10 mouse cellular contexts compared by ENCODE assay signal in genomic region chr9:44510872-44511601, GRCm38 (mm10). TPM values are rescaled to one million over a fixed set of nuclear protein-coding genes. Genes with fewer than 3 reads are reported as not detected.
DNase-seq lines count a peak whose midpoint lies in the region; ATAC-seq and TF ChIP-seq lines count a peak whose summit lies in the region.
"Had no signal": no experiment of that assay in that cellular context is flagged by ENCODE, and none has a peak within 500 bp of the region (broad histone marks: within the 10 kb centered on the region; RNA-seq: fewer than 3 reads in every experiment).

No protein-coding gene starts in this region.

- H3K36me3 ChIP-seq in E14TG2a.4 (ENCODE audit: insufficient read depth, low read length): peaks cover 8% of the 10 kb centered on the region; the same call in 1 of the 2 replicates
- H3K36me3 ChIP-seq in heart, postnatal 0 days (replicated peaks; ENCODE audit: control insufficient read depth, insufficient read depth, low read length): peaks cover 29% of the 10 kb centered on the region
- H3K36me3 ChIP-seq in liver, embryonic 16.5 days (ENCODE audit: control insufficient read depth, insufficient read depth): no peaks in the 10 kb centered on the region

- H3K4me1 ChIP-seq in E14TG2a.4 (replicated peaks; ENCODE audit: low read depth, low read length): peaks cover 69% of the 10 kb centered on the region
- peaks cover 40% of the 10 kb centered on the region for H3K4me1 ChIP-seq in heart, postnatal 0 days (ENCODE audit: control insufficient read depth, insufficient read depth)
- peaks cover 32% of the 10 kb centered on the region for H3K4me1 ChIP-seq in liver, embryonic 16.5 days (ENCODE audit: control insufficient read depth, low read depth, low read length)

- H3K27me3 ChIP-seq in E14TG2a.4 (ENCODE audit: insufficient read depth, low read length): peaks cover 11% of the 10 kb centered on the region
- no peaks in the 10 kb centered on the region for H3K27me3 ChIP-seq in heart, postnatal 0 days (ENCODE audit: control insufficient read depth, insufficient read depth, low read length)
- no peaks in the 10 kb centered on the region for H3K27me3 ChIP-seq in liver, embryonic 16.5 days (ENCODE audit: control insufficient read depth, insufficient read depth, low read depth, low read length)

- WGBS in heart, postnatal 0 days: 43% methylated on average over 5 of the region's 5 CpGs
- 50% methylated on average over 5 of the region's 5 CpGs for whole genome bisulfite sequencing in liver, embryonic 16.5 days (ENCODE audit: insufficient replicate concordance)

- peak overlapping the region; percentile 63 for H3K27ac ChIP-seq in layer of hippocampus, adult 2 months
- peak overlapping the region; percentile 87 for H3K27ac ChIP-seq in heart, postnatal 0 days (ENCODE audit: low read depth)
- H3K27ac ChIP-seq in liver, embryonic 16.5 days (ENCODE audit: low read length): 0 out of 2 replicates have a peak overlapping the region, but pooled peaks have one; percentile 8
- H3K27ac ChIP-seq: neural tube, embryonic 12.5 days had no signal

- TF ChIP-seq CTCF in layer of hippocampus, adult 2 months (conservative IDR thresholded peaks at IDR 0.05): no peak
- TF ChIP-seq CTCF in E14TG2a.4 (conservative IDR thresholded peaks at IDR 0.05; ENCODE audit: low read length): no peak
- TF ChIP-seq CTCF in heart, postnatal 0 days (IDR thresholded peaks at IDR 0.05; ENCODE audit: low read depth): no peak

- H3K4me2 ChIP-seq in heart, postnatal 0 days (ENCODE audit: low read depth, low read length): peak overlapping the region; percentile 85
- H3K4me2 ChIP-seq in liver, embryonic 16.5 days (ENCODE audit: low read depth, low read length): no peak overlapping the region

- peaks cover 8% of the 10 kb centered on the region for H3K9me3 ChIP-seq in E14TG2a.4 (ENCODE audit: low read length)
- no peaks in the 10 kb centered on the region for H3K9me3 ChIP-seq in heart, postnatal 0 days (replicated peaks; ENCODE audit: control insufficient read depth, low read length)
- H3K9me3 ChIP-seq in liver, embryonic 16.5 days (replicated peaks; ENCODE audit: control insufficient read depth, low read length): no peaks in the 10 kb centered on the region
- H3K9me3 ChIP-seq: neural tube, embryonic 12.5 days had no signal

- 0 out of 2 replicates have a peak, but pooled peaks have one; percentile 26 for TF ChIP-seq EP300 in heart, postnatal 0 days (IDR thresholded peaks at IDR 0.05; ENCODE audit: low read depth)

- no peak overlapping the region for H3K4me3 ChIP-seq in layer of hippocampus, adult 2 months
- H3K4me3 ChIP-seq in E14TG2a.4 (replicated peaks; ENCODE audit: low read length): 0 out of 2 replicates have a peak overlapping the region, but pooled peaks have one; percentile 13
- no peak overlapping the region for H3K4me3 ChIP-seq in heart, postnatal 0 days (ENCODE audit: low read depth, low read length)
- no peak overlapping the region for H3K4me3 ChIP-seq in liver, embryonic 16.5 days (ENCODE audit: low read depth, low read length)
- H3K4me3 ChIP-seq: neural tube, embryonic 12.5 days had no signal

- peak overlapping the region; percentile 29; the same call in 1 of the 2 replicates for H3K9ac ChIP-seq in heart, postnatal 0 days (replicated peaks; ENCODE audit: low read depth, low read length)
- no peak overlapping the region for H3K9ac ChIP-seq in liver, embryonic 16.5 days (ENCODE audit: low read depth, low read length)
- H3K9ac ChIP-seq: neural tube, embryonic 12.5 days had no signal

- ATAC-seq in heart, postnatal 0 days (ENCODE audit: insufficient read depth, low read depth): peak; percentile 36
- no peak for ATAC-seq in liver, embryonic 16.5 days (ENCODE audit: low read depth)

- DNase-seq in layer of hippocampus, adult 2 months (ENCODE audit: low spot score in 2 of 2): peak in 1 of 2 experiments; percentile 74
- no peak for DNase-seq in layer of hippocampus, adult 9-10 months (ENCODE audit: low spot score)
- DNase-seq in cerebellum, adult 9-11 months: peak; percentile 84
- peak; percentile 56 for DNase-seq in heart, postnatal 0 days (ENCODE audit: low spot score)
- peak; percentile 71 for DNase-seq in thymus, postnatal 14 days
- no peak for DNase-seq in retina, embryonic 14.5 days (ENCODE audit: low spot score)

RNA-seq across cellular contexts. Expression of gene Bcl9l, which starts 28.4 kb away (rescaled TPM):
- 10 to 100 TPM; 68.4 to 76.9 TPM for total RNA-seq in layer of hippocampus, adult 2 months (2021)
- 12.4 and 33.9 TPM in 2 replicates for total RNA-seq in heart, postnatal 0 days (2014; rRNA removed; ENCODE audit: low replicate concordance)
- 4.4 and 5.2 TPM in 2 replicates for polyA plus RNA-seq in heart, postnatal 0 days (2015; fragmentation: Nextera tagmentation; extraction: Ambion mirVana)
- 2.2 TPM in 2 replicates for polyA plus RNA-seq in liver, embryonic 16.5 days (2015; fragmentation: Nextera tagmentation; extraction: Ambion mirVana)

RNA-seq across cellular contexts. Expression of gene Cxcr5, which starts 50.6 kb away (rescaled TPM):
- not detected for total RNA-seq in layer of hippocampus, adult 2 months (2021)
- total RNA-seq in heart, postnatal 0 days (2014; rRNA removed; ENCODE audit: low replicate concordance): not detected in 2 replicates
- not detected in 2 replicates for polyA plus RNA-seq in heart, postnatal 0 days (2015; fragmentation: Nextera tagmentation; extraction: Ambion mirVana)
- polyA plus RNA-seq in liver, embryonic 16.5 days (2015; fragmentation: Nextera tagmentation; extraction: Ambion mirVana): 0.14 TPM in 1 of 2 replicates, not detected in the other
- total RNA-seq: gastrocnemius, postnatal 36 days had no signal
- polyA plus RNA-seq: neural tube, embryonic 12.5 days had no signal

RNA-seq across cellular contexts. Expression of gene Upk2, which starts 56.3 kb away (rescaled TPM):
- total RNA-seq in layer of hippocampus, adult 2 months (2021): not detected
- total RNA-seq in heart, postnatal 0 days (2014; rRNA removed; ENCODE audit: low replicate concordance): 18.0 TPM in 1 of 2 replicates, not detected in the other
- polyA plus RNA-seq in heart, postnatal 0 days (2015; fragmentation: Nextera tagmentation; extraction: Ambion mirVana): not detected in 2 replicates
- polyA plus RNA-seq in liver, embryonic 16.5 days (2015; fragmentation: Nextera tagmentation; extraction: Ambion mirVana): not detected in 2 replicates
- total RNA-seq: gastrocnemius, postnatal 36 days had no signal

Comparison
In these comparisons a context has a peak if more than half of its experiments do, and no peak if none do; other contexts are left out.
1. DNase-seq: peak in cerebellum, adult 9-11 months (single experiment), heart, postnatal 0 days (single experiment) and thymus, postnatal 14 days (single experiment); none in layer of hippocampus, adult 9-10 months (single experiment) and retina, embryonic 14.5 days (single experiment).
2. H3K27ac ChIP-seq: peak in every context shown above with its lines; median percentile 87 in heart, postnatal 0 days; 63 in layer of hippocampus, adult 2 months; 8 in liver, embryonic 16.5 days.